Mouse (Mus musculus): ENCODE measurements around the gene Gm21915. TPM values are rescaled to one million over a fixed set of nuclear protein-coding genes. Genes with fewer than 3 reads are reported as not detected.

Gene Gm21915
- total RNA-seq, 2 experiments from 2014 or later, result not detected

DNA sequence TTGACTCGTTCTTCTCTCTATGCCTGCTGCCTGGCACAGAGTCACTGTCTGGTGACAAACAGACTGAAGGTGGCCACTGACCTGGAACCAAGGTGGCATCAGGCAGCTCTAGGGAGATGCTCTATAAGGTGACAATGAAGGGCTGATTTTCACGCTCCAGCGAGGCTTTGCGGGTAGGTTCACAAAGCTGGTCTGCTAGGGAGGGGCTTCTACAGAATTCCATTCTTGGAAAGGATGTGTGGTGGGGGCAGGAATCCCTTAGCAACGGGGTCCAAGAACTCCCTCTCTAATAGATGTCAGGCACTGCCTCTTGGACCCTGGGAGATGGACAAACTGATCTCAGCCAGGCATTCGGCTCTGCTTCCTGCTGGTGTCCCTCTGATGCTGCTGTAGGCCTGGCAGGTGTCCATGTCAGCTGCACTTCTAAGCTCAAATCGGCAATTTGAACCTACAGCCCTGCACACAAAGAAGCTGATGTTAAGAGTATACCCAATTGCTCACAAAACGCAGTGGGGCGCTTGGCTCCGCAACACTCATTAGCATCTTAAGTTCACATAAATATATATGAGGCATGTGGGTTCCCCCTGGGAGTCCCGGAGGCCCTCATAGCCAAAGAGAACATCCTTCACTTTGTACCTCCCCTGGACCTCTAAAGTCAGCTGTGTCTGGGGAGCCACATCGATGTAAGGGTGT is 38.2 kb downstream of the Gm21915 start:
- Histone ChIP-seq H3K27ac (no peak overlapping the region), H3K4me3 (no peak overlapping the region)
- intact Hi-C loops (cut with DNase I), result no loop called here
- peak; percentile 33 for DNase-seq
- no peak for TF ChIP-seq CTCF (IDR thresholded peaks at IDR 0.05)

DNA sequence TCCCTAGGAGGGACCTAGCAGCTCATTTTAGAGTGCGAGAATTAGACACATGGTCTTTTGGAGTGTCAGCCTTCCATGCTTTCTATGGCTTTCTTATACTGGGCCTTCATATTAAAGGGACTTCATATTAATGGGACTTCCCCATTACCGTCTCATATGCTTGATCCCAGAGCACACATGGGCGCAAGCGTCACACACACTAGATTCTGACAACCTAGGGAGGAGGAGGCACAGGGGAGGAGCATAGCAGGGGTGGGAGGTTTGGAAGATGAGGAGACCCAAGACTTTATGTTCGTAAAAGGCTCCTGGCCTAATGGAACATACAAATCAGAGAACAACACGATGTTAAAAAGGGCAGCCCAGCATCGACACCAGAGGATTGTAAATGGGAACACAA is 38.7 kb downstream of the Gm21915 start:
- intact Hi-C loops (cut with DNase I), result no loop called here
- Histone ChIP-seq H3K27ac (no peak overlapping the region), H3K4me3 (no peak overlapping the region)
- TF ChIP-seq CTCF (IDR thresholded peaks at IDR 0.05), result no peak
- no peak for DNase-seq

DNA sequence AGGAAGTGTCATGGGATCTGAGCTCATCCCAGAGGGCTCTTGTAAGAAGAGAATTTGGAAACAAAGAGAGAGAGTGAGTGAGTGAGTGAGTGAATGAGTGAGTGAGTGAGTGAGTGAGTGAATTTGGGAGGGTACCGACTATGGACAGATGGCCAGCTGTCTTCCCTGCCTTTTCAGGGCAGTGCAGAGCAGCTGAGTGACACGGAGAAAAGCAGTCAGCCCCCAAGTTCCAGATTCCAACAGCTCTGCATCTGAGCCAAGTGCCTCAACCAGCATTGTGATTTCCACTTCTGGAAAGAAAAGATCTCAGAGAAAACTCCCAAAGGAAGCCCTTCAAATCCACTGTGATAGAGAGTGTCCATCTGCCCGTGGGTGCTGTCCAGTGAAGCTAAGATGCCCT is 39.2 kb downstream of the Gm21915 start:
- TF ChIP-seq CTCF (IDR thresholded peaks at IDR 0.05), result no peak
- no peak overlapping the region for H3K4me3 ChIP-seq

DNA sequence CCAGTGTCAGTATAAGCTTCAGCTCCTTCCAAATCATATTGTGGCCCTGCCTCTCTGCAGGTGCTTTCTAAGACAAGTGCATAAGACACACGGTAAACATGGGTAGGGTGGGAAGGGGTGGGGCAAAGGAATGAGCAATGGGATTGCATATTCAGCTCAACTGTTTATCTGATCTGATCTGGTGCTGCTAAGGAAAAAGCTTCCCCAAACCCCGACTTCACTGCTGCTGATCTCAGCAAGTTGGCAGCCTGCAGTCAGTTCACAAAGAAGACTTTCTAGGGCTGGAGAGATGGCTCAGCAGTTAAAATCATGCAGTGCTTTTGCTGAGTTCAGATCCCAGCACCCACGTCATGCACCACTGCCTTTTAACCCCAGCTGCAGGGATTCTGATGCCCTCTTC is 39.6 kb downstream of the Gm21915 start:
- H3K4me3 ChIP-seq, result no peak overlapping the region
- intact Hi-C loops (cut with DNase I), result no loop called here
- DNase-seq, result no peak
- H3K27ac ChIP-seq, result no peak overlapping the region
- TF ChIP-seq CTCF (IDR thresholded peaks at IDR 0.05), result no peak

More for the DNA sequence above, 39.2 kb downstream of the Gm21915 start:
- intact Hi-C loops (cut with DNase I), result no loop called here
- DNase-seq, result no peak
- no peak overlapping the region for H3K27ac ChIP-seq

DNA sequence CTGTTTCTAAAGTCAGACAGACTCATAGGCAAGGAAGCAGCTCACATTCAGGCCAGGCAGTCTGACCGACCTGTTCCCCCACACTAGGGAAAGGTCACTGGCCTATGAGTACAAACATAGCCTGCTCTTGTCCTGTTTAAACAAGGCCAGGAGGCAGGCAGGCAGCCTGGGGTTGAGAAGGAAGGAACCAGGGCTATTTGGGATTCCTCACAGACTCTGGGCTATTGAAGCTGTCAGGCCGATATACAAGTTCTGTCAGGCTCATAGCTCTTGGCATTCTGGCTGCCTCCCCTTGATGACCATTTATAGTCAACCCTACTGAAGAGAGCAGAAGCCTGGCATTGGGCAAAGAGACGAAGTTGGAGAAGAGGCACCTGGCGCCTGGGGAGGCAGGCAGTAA is 41.2 kb downstream of the Gm21915 start:
- no peak overlapping the region for H3K27ac ChIP-seq

DNA sequence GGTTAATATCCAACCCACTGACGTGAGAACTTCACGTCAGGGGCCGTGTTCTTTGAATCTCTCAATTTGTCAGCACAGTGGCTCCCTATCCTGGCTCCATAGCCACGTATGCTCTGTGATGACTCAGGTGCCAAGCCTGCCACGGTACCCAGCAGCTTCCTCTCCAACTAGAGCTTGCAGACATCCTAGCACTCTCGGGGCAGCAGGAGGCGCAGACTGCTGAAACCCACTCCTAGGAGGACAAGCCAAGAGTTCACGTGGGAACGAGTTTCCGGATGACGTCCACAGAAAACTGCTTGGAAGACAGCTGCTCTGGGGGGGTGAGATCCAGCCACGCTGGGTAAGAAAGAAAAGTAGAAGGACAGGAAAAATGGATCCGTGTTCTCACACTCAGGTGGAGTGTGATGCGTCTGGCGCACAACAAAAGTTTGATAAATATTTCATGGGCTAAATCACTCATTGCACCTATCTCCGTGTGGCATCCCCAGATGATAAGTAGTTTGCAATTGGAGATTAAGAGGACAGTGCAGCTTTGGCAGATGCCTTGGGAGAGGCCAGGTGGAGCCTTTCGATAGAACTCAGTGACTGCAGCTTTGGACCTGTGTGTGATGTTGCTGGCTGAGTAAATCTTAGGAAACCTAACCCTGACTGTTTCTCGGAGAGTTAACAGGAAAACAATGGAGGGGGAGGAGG is 46.9 kb downstream of the Gm21915 start:
- intact Hi-C loops (cut with DNase I), result no loop called here
- peak; percentile 54 for DNase-seq
- H3K27ac ChIP-seq, result 0 out of 2 replicates have a peak overlapping the region, but pooled peaks have one; percentile 8
- TF ChIP-seq CTCF (IDR thresholded peaks at IDR 0.05), result peak; percentile 4; the same call in 1 of the 2 replicates
- H3K4me3 ChIP-seq, result peak overlapping the region; percentile 38

More for the DNA sequence above, 41.2 kb downstream of the Gm21915 start:
- no peak for DNase-seq
- intact Hi-C loops (cut with DNase I), result no loop called here
- TF ChIP-seq CTCF (IDR thresholded peaks at IDR 0.05), result no peak
- H3K4me3 ChIP-seq, result no peak overlapping the region

DNA sequence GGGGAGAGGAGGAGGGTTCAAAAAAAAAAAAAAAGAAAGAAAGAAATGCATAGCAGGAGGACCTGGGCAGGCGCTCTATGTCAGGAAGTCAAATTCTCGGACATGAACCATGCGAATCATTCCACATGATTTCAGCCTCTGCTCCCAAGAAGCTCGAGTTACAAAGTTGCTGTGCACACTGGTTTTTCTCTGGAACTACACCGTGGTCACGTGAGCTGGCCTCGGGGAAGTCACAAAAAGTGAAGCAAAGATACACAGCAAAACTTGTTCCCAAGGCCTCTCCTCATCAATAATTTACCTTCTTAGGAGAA is 47.4 kb downstream of the Gm21915 start:
- H3K27ac ChIP-seq, result no peak overlapping the region
- H3K4me3 ChIP-seq, result no peak overlapping the region; the same call in 1 of the 2 replicates
- DNase-seq, result no peak
- no peak for TF ChIP-seq CTCF (IDR thresholded peaks at IDR 0.05)
- intact Hi-C loops (cut with DNase I), result no loop called here

Other genes with a start within 250 kb of the Gm21915 start
- gene Gramd1b, start 139.2 kb upstream of the Gm21915 start, total RNA-seq (2021), result 1 to 10 TPM; 5.3 to 8.2 TPM
- gene Clmp, start 15.3 kb downstream of the Gm21915 start, total RNA-seq (2021), result 1 to 10 TPM; 3.7 to 5.2 TPM
- 1,000 to 10,000 TPM; 1,297 to 1,609 TPM for gene Hspa8, start 130.4 kb downstream of the Gm21915 start, total RNA-seq (2021)
- gene Bsx, start 203.5 kb downstream of the Gm21915 start, total RNA-seq (2021), result not detected

All from gastrocnemius, adult 2 months (tissue).